ENCODE assay signal across 16 mouse cellular contexts in genomic region chr17:85628811-85629210, GRCm38 (mm10). TPM values are rescaled to one million over a fixed set of nuclear protein-coding genes. Genes with fewer than 3 reads are reported as not detected.
DNase-seq lines count a peak whose midpoint lies in the region; ATAC-seq lines count a peak whose summit lies in the region.
"Had no signal": no experiment of that assay in that cellular context is flagged by ENCODE, and none has a peak within 500 bp of the region (broad histone marks: within the 10 kb centered on the region; RNA-seq: fewer than 3 reads in every experiment).

No protein-coding gene starts in this region.

- WGBS in hindbrain, embryonic 10.5 days = 6% methylated on average over 8 of the region's 8 CpGs
- 5% methylated on average over 8 of the region's 8 CpGs for WGBS in hindbrain, embryonic 13.5 days
- WGBS in embryonic facial prominence, embryonic 10.5 days = 8% methylated on average over 8 of the region's 8 CpGs
- 4% methylated on average over 8 of the region's 8 CpGs for WGBS in forebrain, embryonic 15.5 days
- 5% methylated on average over 8 of the region's 8 CpGs for WGBS in midbrain, embryonic 14.5 days

- H3K9me3 ChIP-seq in hindbrain, embryonic 10.5 days = no peaks in the 10 kb centered on the region
- H3K9me3 ChIP-seq in hindbrain, embryonic 13.5 days = no peaks in the 10 kb centered on the region
- no peaks in the 10 kb centered on the region for H3K9me3 ChIP-seq in embryonic facial prominence, embryonic 10.5 days
- no peaks in the 10 kb centered on the region for H3K9me3 ChIP-seq in forebrain, embryonic 15.5 days
- no peaks in the 10 kb centered on the region for H3K9me3 ChIP-seq in midbrain, embryonic 14.5 days (ENCODE audit: control insufficient read depth, low read length)
- H3K9me3 ChIP-seq: heart, embryonic 15.5 days; lung, embryonic 15.5 days had no signal

- no peak for ATAC-seq in hindbrain, embryonic 13.5 days (ENCODE audit: low FRiP score)
- peak; percentile 42; the same call in 1 of the 2 replicates for ATAC-seq in forebrain, embryonic 15.5 days (replicated peaks)
- no peak for ATAC-seq in midbrain, embryonic 14.5 days (ENCODE audit: low FRiP score, low TSS enrichment)

- H3K4me2 ChIP-seq in hindbrain, embryonic 13.5 days = no peak overlapping the region
- no peak overlapping the region for H3K4me2 ChIP-seq in forebrain, embryonic 15.5 days (replicated peaks)
- no peak overlapping the region for H3K4me2 ChIP-seq in midbrain, embryonic 14.5 days (ENCODE audit: low read length)
- H3K4me2 ChIP-seq: heart, embryonic 15.5 days; lung, embryonic 15.5 days had no signal

- no peak overlapping the region for H3K9ac ChIP-seq in hindbrain, embryonic 13.5 days
- no peak overlapping the region for H3K9ac ChIP-seq in forebrain, embryonic 15.5 days (replicated peaks)
- H3K9ac ChIP-seq in midbrain, embryonic 14.5 days (replicated peaks; ENCODE audit: low read length) = no peak overlapping the region
- H3K9ac ChIP-seq: heart, embryonic 15.5 days; lung, embryonic 15.5 days had no signal

- peaks cover 98% of the 10 kb centered on the region for H3K27me3 ChIP-seq in hindbrain, embryonic 10.5 days (ENCODE audit: insufficient read depth, poor library complexity, severe bottlenecking)
- H3K27me3 ChIP-seq in hindbrain, embryonic 13.5 days = peaks cover 92% of the 10 kb centered on the region
- H3K27me3 ChIP-seq in embryonic facial prominence, embryonic 10.5 days (replicated peaks; ENCODE audit: low read depth, poor library complexity, severe bottlenecking) = peaks cover 95% of the 10 kb centered on the region
- peaks cover 72% of the 10 kb centered on the region for H3K27me3 ChIP-seq in forebrain, embryonic 15.5 days
- peaks cover 82% of the 10 kb centered on the region for H3K27me3 ChIP-seq in midbrain, embryonic 14.5 days (ENCODE audit: control insufficient read depth, insufficient read depth, low read length)

- H3K36me3 ChIP-seq in hindbrain, embryonic 10.5 days = no peaks in the 10 kb centered on the region
- no peaks in the 10 kb centered on the region for H3K36me3 ChIP-seq in hindbrain, embryonic 13.5 days
- no peaks in the 10 kb centered on the region; the same call in 1 of the 2 replicates for H3K36me3 ChIP-seq in embryonic facial prominence, embryonic 10.5 days (replicated peaks)
- no peaks in the 10 kb centered on the region for H3K36me3 ChIP-seq in forebrain, embryonic 15.5 days
- H3K36me3 ChIP-seq in midbrain, embryonic 14.5 days (ENCODE audit: control insufficient read depth, insufficient read depth, low read length) = no peaks in the 10 kb centered on the region
- H3K36me3 ChIP-seq: heart, embryonic 15.5 days; lung, embryonic 15.5 days had no signal

- H3K4me1 ChIP-seq in hindbrain, embryonic 10.5 days (replicated peaks) = peaks cover 20% of the 10 kb centered on the region
- H3K4me1 ChIP-seq in hindbrain, embryonic 13.5 days (replicated peaks) = 0 out of 2 replicates have a peak, but pooled peaks cover 3% of the 10 kb centered on the region
- peaks cover 35% of the 10 kb centered on the region for H3K4me1 ChIP-seq in embryonic facial prominence, embryonic 10.5 days
- H3K4me1 ChIP-seq in forebrain, embryonic 15.5 days = peaks cover 6% of the 10 kb centered on the region
- H3K4me1 ChIP-seq in midbrain, embryonic 14.5 days (ENCODE audit: control insufficient read depth, insufficient read depth, low read length) = no peaks in the 10 kb centered on the region
- H3K4me1 ChIP-seq: heart, embryonic 15.5 days; lung, embryonic 15.5 days had no signal

- H3K27ac ChIP-seq in hindbrain, embryonic 10.5 days = no peak overlapping the region
- H3K27ac ChIP-seq in hindbrain, embryonic 13.5 days = no peak overlapping the region
- H3K27ac ChIP-seq in embryonic facial prominence, embryonic 10.5 days (replicated peaks) = no peak overlapping the region
- no peak overlapping the region for H3K27ac ChIP-seq in forebrain, embryonic 15.5 days (replicated peaks)
- H3K27ac ChIP-seq in midbrain, embryonic 14.5 days (replicated peaks; ENCODE audit: low read depth, low read length) = 0 out of 2 replicates have a peak overlapping the region, but pooled peaks have one; percentile 0
- H3K27ac ChIP-seq: heart, embryonic 15.5 days; lung, embryonic 15.5 days had no signal

- DNase-seq in hindbrain, embryonic 10.5 days (ENCODE audit: low spot score) = peak; percentile 57
- peak; percentile 68 for DNase-seq in embryonic facial prominence, embryonic 10.5 days (ENCODE audit: low spot score)
- DNase-seq in midbrain, embryonic 14.5 days = no peak
- DNase-seq in MN1 (ENCODE audit: low spot score) = no peak
- no peak for DNase-seq in right cerebral cortex, postnatal 14 days
- no peak for DNase-seq in B cell, adult 2 months
- DNase-seq: cerebellum, postnatal 25 days; gastrocnemius, postnatal 25 days had no signal

- H3K4me3 ChIP-seq in hindbrain, embryonic 10.5 days = no peak overlapping the region
- no peak overlapping the region for H3K4me3 ChIP-seq in hindbrain, embryonic 13.5 days
- no peak overlapping the region for H3K4me3 ChIP-seq in embryonic facial prominence, embryonic 10.5 days
- H3K4me3 ChIP-seq in forebrain, embryonic 15.5 days = no peak overlapping the region
- no peak overlapping the region for H3K4me3 ChIP-seq in midbrain, embryonic 14.5 days (replicated peaks; ENCODE audit: low read depth, low read length)
- H3K4me3 ChIP-seq: heart, embryonic 15.5 days; lung, embryonic 15.5 days had no signal

RNA-seq across cellular contexts. Expression of gene Six3, which starts 15.4 kb away (rescaled TPM):
- 0.46 and 1.9 TPM in 2 replicates for polyA plus RNA-seq in hindbrain, embryonic 10.5 days (2016; fragmentation: Nextera tagmentation; extraction: Ambion mirVana)
- 0.85 and 0.97 TPM in 2 replicates for polyA plus RNA-seq in hindbrain, embryonic 13.5 days (2015; fragmentation: Nextera tagmentation; extraction: Ambion mirVana)
- 8.8 and 13.1 TPM in 2 replicates for polyA plus RNA-seq in embryonic facial prominence, embryonic 10.5 days (2016; fragmentation: Nextera tagmentation; extraction: Ambion mirVana)
- 18.0 and 21.7 TPM in 2 replicates for polyA plus RNA-seq in forebrain, embryonic 15.5 days (2015; fragmentation: Nextera tagmentation; extraction: Ambion mirVana)
- 19.9 and 20.2 TPM in 2 replicates for polyA plus RNA-seq in midbrain, embryonic 14.5 days (2014; fragmentation: Nextera tagmentation; extraction: Ambion mirVana)
- polyA plus RNA-seq: heart, embryonic 15.5 days; intestine, embryonic 14.5 days; large intestine, adult 2 months; liver, adult 2 months; lung, embryonic 15.5 days; stomach, embryonic 14.5 days had no signal

RNA-seq across cellular contexts. Expression of gene Six2, which starts 59.3 kb away (rescaled TPM):
- polyA plus RNA-seq in hindbrain, embryonic 10.5 days (2016; fragmentation: Nextera tagmentation; extraction: Ambion mirVana) = 5.4 and 5.6 TPM in 2 replicates
- 1.0 and 1.1 TPM in 2 replicates for polyA plus RNA-seq in hindbrain, embryonic 13.5 days (2015; fragmentation: Nextera tagmentation; extraction: Ambion mirVana)
- polyA plus RNA-seq in embryonic facial prominence, embryonic 10.5 days (2016; fragmentation: Nextera tagmentation; extraction: Ambion mirVana) = 10.1 and 15.6 TPM in 2 replicates
- 0.08 and 0.49 TPM in 2 replicates for polyA plus RNA-seq in forebrain, embryonic 15.5 days (2015; fragmentation: Nextera tagmentation; extraction: Ambion mirVana)
- 0.42 and 0.57 TPM in 2 replicates for polyA plus RNA-seq in midbrain, embryonic 14.5 days (2014; fragmentation: Nextera tagmentation; extraction: Ambion mirVana)
- polyA plus RNA-seq: large intestine, adult 2 months; liver, adult 2 months had no signal

Comparison
In these comparisons a context has a peak if more than half of its experiments do, and no peak if none do; other contexts are left out.
1. DNase-seq: peak in hindbrain, embryonic 10.5 days (single experiment) and embryonic facial prominence, embryonic 10.5 days (single experiment); none in midbrain, embryonic 14.5 days (single experiment), MN1 (single experiment), right cerebral cortex, postnatal 14 days (single experiment) and B cell, adult 2 months (0 of 2).